ENCODE assay signal across 10 mouse cellular contexts in the genomic region with DNA sequence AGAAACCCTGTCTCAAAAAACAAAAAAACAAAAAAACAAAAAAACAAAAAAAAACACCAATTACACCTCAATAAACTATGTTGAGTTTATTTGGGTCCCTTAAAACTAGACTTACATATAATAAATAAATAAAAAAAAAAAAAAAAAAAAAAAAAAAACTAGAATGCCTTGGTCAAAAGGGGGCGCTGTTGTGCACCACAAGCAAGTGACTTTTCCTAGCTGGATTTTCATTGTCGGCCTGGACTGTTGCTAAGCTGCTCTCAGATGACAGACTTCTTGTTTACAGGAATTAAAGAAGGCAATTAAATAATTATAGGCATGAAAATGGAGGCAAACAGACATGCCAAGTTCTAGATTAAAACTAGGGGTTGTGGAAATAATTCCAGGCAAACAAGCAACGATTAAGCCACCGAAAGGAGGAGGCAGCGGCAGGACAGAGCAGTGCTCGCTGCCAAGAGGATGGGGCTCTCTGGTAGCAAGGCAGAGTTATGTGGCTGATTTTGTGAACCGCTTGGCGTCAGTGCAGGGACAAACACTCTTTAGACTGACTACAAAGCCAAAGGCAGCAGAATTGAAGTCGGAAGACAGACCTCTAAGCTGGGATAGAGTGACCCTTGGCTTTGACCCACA. TPM values are rescaled to one million over a fixed set of nuclear protein-coding genes. Genes with fewer than 3 reads are reported as not detected.
A peak's percentile ranks its signal among the peaks of the same experiment; 100 is the strongest.
DNase-seq lines count a peak whose midpoint lies in the region; ATAC-seq and TF ChIP-seq lines count a peak whose summit lies in the region.
"Had no signal": no experiment of that assay in that cellular context is flagged by ENCODE, and none has a peak within 500 bp of the region (broad histone marks: within the 10 kb centered on the region; RNA-seq: fewer than 3 reads in every experiment).

No protein-coding gene starts in this region.

- TF ChIP-seq POLR2A in cortical plate, adult 2 months (IDR thresholded peaks at IDR 0.05; ENCODE audit: extremely low read depth, insufficient read depth, low read length): no peak
- TF ChIP-seq POLR2A in limb, embryonic 14.5 days (IDR thresholded peaks at IDR 0.05; ENCODE audit: borderline replicate concordance, extremely low read depth, insufficient read depth, insufficient read length): no peak

- no peaks in the 10 kb centered on the region for H3K4me1 ChIP-seq in ES-E14 (ENCODE audit: control insufficient read depth in 2 of 2, insufficient read depth in 2 of 2, low read length in 2 of 2, poor library complexity in 1 of 2)
- H3K4me1 ChIP-seq in cortical plate, adult 2 months (ENCODE audit: control insufficient read depth, insufficient read depth, low read length): no peaks in the 10 kb centered on the region
- H3K4me1 ChIP-seq in limb, embryonic 14.5 days (ENCODE audit: control insufficient read depth, insufficient read depth, low read length): no peaks in the 10 kb centered on the region

- H3K36me3 ChIP-seq in ES-E14 (ENCODE audit: control insufficient read depth, insufficient read depth, low read length, poor library complexity, severe bottlenecking): no peaks in the 10 kb centered on the region
- no peaks in the 10 kb centered on the region for H3K36me3 ChIP-seq in limb, embryonic 14.5 days (ENCODE audit: control insufficient read depth, insufficient read depth, low read length)
- H3K36me3 ChIP-seq: heart, embryonic 15.5 days; neural tube, embryonic 12.5 days had no signal

- no peaks in the 10 kb centered on the region for H3K27me3 ChIP-seq in limb, embryonic 14.5 days (ENCODE audit: control insufficient read depth, insufficient read depth, low read length)
- H3K27me3 ChIP-seq: heart, embryonic 15.5 days; neural tube, embryonic 12.5 days had no signal

- H3K9me3 ChIP-seq in ES-E14 (ENCODE audit: control insufficient read depth, insufficient read depth, low read depth, low read length): no peaks in the 10 kb centered on the region
- H3K9me3 ChIP-seq in limb, embryonic 14.5 days (ENCODE audit: control insufficient read depth, low read length): no peaks in the 10 kb centered on the region
- H3K9me3 ChIP-seq: heart, embryonic 15.5 days; neural tube, embryonic 12.5 days had no signal

- in situ Hi-C loops in ES-E14 (cut with MboI; ENCODE audit: low sequenced_read_pairs in 2 of 2, unreplicated experiment in 2 of 2): no loop called here

- no peak overlapping the region for H3K9ac ChIP-seq in ES-E14 (ENCODE audit: insufficient read depth, low read depth, low read length, poor library complexity, severe bottlenecking)
- H3K9ac ChIP-seq in limb, embryonic 14.5 days (ENCODE audit: low read depth, low read length, severe bottlenecking): no peak overlapping the region
- H3K9ac ChIP-seq: heart, embryonic 15.5 days; neural tube, embryonic 12.5 days had no signal

- peak; percentile 50 for DNase-seq in layer of hippocampus, adult 11-12 months (ENCODE audit: low spot score)
- DNase-seq in layer of hippocampus, adult 9-11 months: no peak
- peak; percentile 29 for DNase-seq in CD4-positive helper T cell, adult 2 months (ENCODE audit: low read depth, low spot score)
- peak; percentile 50 for DNase-seq in ES-E14 (ENCODE audit: low read depth, low spot score)
- DNase-seq in limb, embryonic 14.5 days (ENCODE audit: low spot score): peak; percentile 58
- peak; percentile 45 for DNase-seq in thymus, postnatal 0 days (ENCODE audit: low spot score)
- no peak for DNase-seq in frontal cortex, postnatal 14 days (ENCODE audit: low spot score in 2 of 2)

- H3K27ac ChIP-seq in ES-E14 (ENCODE audit: insufficient read depth, low read depth, low read length, poor library complexity, severe bottlenecking): no peak overlapping the region
- H3K27ac ChIP-seq in cortical plate, adult 2 months (ENCODE audit: insufficient read depth, low read length): no peak overlapping the region
- H3K27ac ChIP-seq in limb, embryonic 14.5 days (replicated peaks; ENCODE audit: low read depth, low read length): no peak overlapping the region
- H3K27ac ChIP-seq: heart, embryonic 15.5 days; neural tube, embryonic 12.5 days had no signal

- H3K4me2 ChIP-seq in limb, embryonic 14.5 days (replicated peaks; ENCODE audit: low read depth, low read length, severe bottlenecking): no peak overlapping the region
- H3K4me2 ChIP-seq: heart, embryonic 15.5 days; neural tube, embryonic 12.5 days had no signal

- no peak for ATAC-seq in limb, embryonic 14.5 days (ENCODE audit: low FRiP score, low read depth)

- peak overlapping the region in 1 of 2 experiments; percentile 6; a peak in 1 of 4 replicates for H3K4me3 ChIP-seq in ES-E14 (ENCODE audit: insufficient read depth in 1 of 2, low read depth in 1 of 2, low read length in 2 of 2, poor library complexity in 1 of 2, severe bottlenecking in 1 of 2)
- no peak overlapping the region for H3K4me3 ChIP-seq in cortical plate, adult 2 months (ENCODE audit: insufficient read depth, low read length)
- H3K4me3 ChIP-seq in limb, embryonic 14.5 days (replicated peaks; ENCODE audit: low read length): no peak overlapping the region
- H3K4me3 ChIP-seq: heart, embryonic 15.5 days; neural tube, embryonic 12.5 days had no signal

- peak; percentile 58 for TF ChIP-seq CTCF in cortical plate, adult 2 months (IDR thresholded peaks at IDR 0.05; ENCODE audit: extremely low read depth, insufficient read depth, low read length)

- WGBS in limb, embryonic 14.5 days: 45% methylated on average over 9 of the region's 9 CpGs

TF ChIP-seq in ES-E14, 5 proteins besides CTCF, POLR2A, EP300 and RAD21:
- TF ChIP-seq MAFK (IDR thresholded peaks at IDR 0.05; ENCODE audit: insufficient read depth, low read depth, low read length) (no peak), ZNF384 (IDR thresholded peaks at IDR 0.05; ENCODE audit: low read depth, low read length) (peak; percentile 99), CHD2 (IDR thresholded peaks at IDR 0.05; ENCODE audit: low read depth, low read length) (no peak)

RNA-seq across cellular contexts. Expression of a gene that starts 31.6 kb away (rescaled TPM):
- 55.1 and 77.0 TPM in 2 replicates for total RNA-seq in ES-E14 (2012; rRNA removed)
- polyA plus RNA-seq in cortical plate, adult 2 months (2012; rRNA removed): 221 and 230 TPM in 2 replicates
- polyA plus RNA-seq in limb, embryonic 14.5 days (2012; rRNA removed): 160 and 243 TPM in 2 replicates
- polyA plus RNA-seq in limb, embryonic 14.5 days (2014; fragmentation: Nextera tagmentation; extraction: Ambion mirVana): 406 and 434 TPM in 2 replicates
- polyA plus RNA-seq in thymus, postnatal 0 days (2015; fragmentation: Nextera tagmentation; extraction: Ambion mirVana): 377 and 404 TPM in 2 replicates

RNA-seq across cellular contexts. Expression of a gene that starts 42.0 kb away (rescaled TPM):
- total RNA-seq in ES-E14 (2012; rRNA removed): 3.7 and 5.4 TPM in 2 replicates
- 41.8 and 41.9 TPM in 2 replicates for polyA plus RNA-seq in cortical plate, adult 2 months (2012; rRNA removed)
- polyA plus RNA-seq in limb, embryonic 14.5 days (2012; rRNA removed): 9.7 and 10.4 TPM in 2 replicates
- 8.2 and 8.7 TPM in 2 replicates for polyA plus RNA-seq in limb, embryonic 14.5 days (2014; fragmentation: Nextera tagmentation; extraction: Ambion mirVana)
- 6.6 and 8.9 TPM in 2 replicates for polyA plus RNA-seq in thymus, postnatal 0 days (2015; fragmentation: Nextera tagmentation; extraction: Ambion mirVana)

Comparison
In these comparisons a context has a peak if more than half of its experiments do, and no peak if none do; other contexts are left out.
1. DNase-seq: peak in layer of hippocampus, adult 11-12 months (single experiment), CD4-positive helper T cell, adult 2 months (single experiment), ES-E14 (single experiment), limb, embryonic 14.5 days (single experiment) and thymus, postnatal 0 days (single experiment); none in layer of hippocampus, adult 9-11 months (single experiment) and frontal cortex, postnatal 14 days (0 of 2).